Mouse (Mus musculus): Measurements from ENCODE around the gene Rfc2. TPM values are rescaled to one million over a fixed set of nuclear protein-coding genes. Genes with fewer than 3 reads are reported as not detected.

Rfc2 gene
- 184 and 214 TPM in 2 replicates for polyA plus RNA-seq (2015; fragmentation: Nextera tagmentation; extraction: Ambion mirVana)

DNA sequence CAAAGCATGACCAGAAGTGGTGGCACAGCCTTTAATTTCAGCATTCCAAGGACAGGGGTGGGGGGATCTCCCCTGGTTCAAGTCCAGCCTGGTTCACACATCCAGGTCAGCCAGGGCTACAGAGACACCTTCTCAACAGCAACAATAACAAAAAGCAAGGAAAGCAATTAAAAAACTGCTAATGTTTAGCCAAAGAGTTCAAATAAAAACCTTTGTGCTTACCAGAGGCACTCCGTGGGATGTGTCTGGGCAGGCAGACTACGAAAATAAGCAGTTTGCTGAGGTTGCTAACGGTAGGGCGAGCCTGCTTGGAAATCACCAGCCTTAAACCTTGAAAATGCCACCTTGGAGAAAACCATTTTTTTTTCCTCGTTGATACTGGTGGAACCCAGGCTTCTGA is at the start of gene Rfc2:
Gene Rfc2 (plus strand): TSS at position 221 of the 400 bp plus-strand sequence.
- no peak within 1 kb of the TSS for H3K9ac ChIP-seq
- H3K36me3 ChIP-seq: no peaks in the 10 kb centered on the region
- 90% methylated on average over 5 of the region's 5 CpGs for WGBS
- no peak within 1 kb of the TSS for H3K27ac ChIP-seq (replicated peaks)
- no peak within 1 kb of the TSS for H3K4me3 ChIP-seq
- H3K9me3 ChIP-seq: no peaks in the 10 kb centered on the region
- H3K4me2 ChIP-seq: no peak within 1 kb of the TSS
- ATAC-seq (ENCODE audit: low read depth): no peak
- H3K4me1 ChIP-seq (replicated peaks): peaks cover 15% of the 10 kb centered on the region
- no peaks in the 10 kb centered on the region for H3K27me3 ChIP-seq

GRCm38 (mm10) chr5:134531585-134531984 is 49.6 kb upstream of the Rfc2 start:
- Histone ChIP-seq H3K27ac (replicated peaks) (peak overlapping the region; percentile 52), H3K4me1 (replicated peaks) (peaks cover 27% of the 10 kb centered on the region), H3K27me3 (no peaks in the 10 kb centered on the region), H3K9ac (no peak overlapping the region), H3K36me3 (peaks cover 70% of the 10 kb centered on the region), H3K4me3 (no peak overlapping the region), H3K4me2 (no peak overlapping the region), H3K9me3 (no peaks in the 10 kb centered on the region)
- peak; percentile 41 for ATAC-seq (ENCODE audit: low read depth)
- 86% methylated on average over 9 of the region's 9 CpGs for WGBS

DNA sequence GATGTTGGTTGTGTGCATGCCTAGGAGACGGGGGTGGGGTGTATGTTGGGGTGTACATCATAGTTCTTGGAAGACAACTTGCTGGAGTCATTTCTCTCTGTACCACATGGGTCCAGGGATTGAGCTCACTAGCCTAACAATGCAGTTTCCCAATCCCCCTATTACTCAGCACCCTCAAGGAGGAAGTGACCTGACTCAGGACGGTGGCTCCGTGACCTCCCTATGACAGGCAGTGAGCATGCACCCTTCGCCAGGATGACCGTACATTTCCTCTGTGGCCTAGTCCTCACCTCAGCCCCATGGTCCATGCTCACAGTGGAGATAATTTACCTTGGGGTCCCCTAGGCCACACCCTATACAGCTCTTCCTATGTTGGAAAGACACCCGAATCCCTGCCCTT is 48.7 kb upstream of the Rfc2 start:
- H3K9me3 ChIP-seq: no peaks in the 10 kb centered on the region
- peaks cover 27% of the 10 kb centered on the region for H3K4me1 ChIP-seq (replicated peaks)
- no peaks in the 10 kb centered on the region for H3K27me3 ChIP-seq
- no peak overlapping the region for H3K4me2 ChIP-seq
- no peak overlapping the region for H3K9ac ChIP-seq
- peaks cover 73% of the 10 kb centered on the region for H3K36me3 ChIP-seq
- 94% methylated on average over 6 of the region's 6 CpGs for WGBS
- H3K27ac ChIP-seq (replicated peaks): no peak overlapping the region
- no peak overlapping the region for H3K4me3 ChIP-seq
- ATAC-seq (ENCODE audit: low read depth): no peak

DNA sequence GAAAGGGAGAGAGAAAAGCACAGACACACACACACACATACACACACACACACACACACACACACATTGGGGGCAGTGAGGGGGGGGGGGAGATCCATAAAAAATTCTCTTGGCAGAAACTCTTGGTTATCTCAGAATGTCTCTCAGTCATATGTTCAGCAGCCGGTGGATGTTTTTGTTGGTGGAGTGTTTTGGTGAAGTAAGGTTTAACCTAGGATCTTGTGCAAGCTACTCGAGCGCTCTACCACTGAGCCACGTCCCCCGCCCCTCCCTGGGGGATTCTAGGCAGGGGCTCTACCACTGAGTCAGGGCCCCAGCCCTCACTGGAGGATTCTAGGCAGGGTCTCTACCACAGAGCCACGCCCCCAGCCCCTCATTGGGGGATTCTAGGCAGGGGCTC is 45.1 kb upstream of the Rfc2 start:
- H3K9ac ChIP-seq: no peak overlapping the region
- H3K27me3 ChIP-seq: no peaks in the 10 kb centered on the region
- peaks cover 75% of the 10 kb centered on the region for H3K36me3 ChIP-seq
- ATAC-seq (ENCODE audit: low read depth): no peak
- no peak overlapping the region for H3K27ac ChIP-seq (replicated peaks)
- H3K4me1 ChIP-seq (replicated peaks): peaks cover 22% of the 10 kb centered on the region
- H3K9me3 ChIP-seq: no peaks in the 10 kb centered on the region
- no peak overlapping the region for H3K4me2 ChIP-seq
- WGBS: 86% methylated on average over 6 of the region's 6 CpGs
- no peak overlapping the region for H3K4me3 ChIP-seq

DNA sequence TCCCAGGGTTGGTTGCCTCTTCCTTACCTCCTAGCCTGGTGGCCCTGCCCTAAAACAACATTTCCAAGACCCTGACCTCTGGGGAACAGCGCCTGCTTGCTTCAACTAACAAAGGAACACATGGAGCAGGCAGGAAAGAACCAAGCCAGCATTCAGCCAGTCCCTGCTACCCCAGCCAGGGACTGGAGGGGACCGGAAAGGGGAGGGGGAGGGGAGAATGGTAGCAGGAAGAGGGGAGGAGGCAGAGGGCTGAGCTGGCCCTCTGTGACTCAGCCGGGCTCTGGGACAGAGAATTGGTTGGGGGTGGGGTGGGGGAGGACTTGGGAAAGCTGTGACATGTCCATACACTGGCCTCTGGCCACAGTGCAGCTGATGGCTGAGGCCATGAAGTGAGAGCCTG is 41.3 kb upstream of the Rfc2 start:
- no peak overlapping the region for H3K4me2 ChIP-seq
- H3K9ac ChIP-seq: no peak overlapping the region
- H3K27ac ChIP-seq (replicated peaks): peak overlapping the region; percentile 13
- WGBS: 11% methylated on average over 3 of the region's 3 CpGs
- peak; percentile 60; the same call in 1 of the 2 replicates for ATAC-seq (ENCODE audit: low read depth)
- no peaks in the 10 kb centered on the region for H3K27me3 ChIP-seq
- H3K36me3 ChIP-seq: peaks cover 46% of the 10 kb centered on the region
- no peak overlapping the region for H3K4me3 ChIP-seq
- no peaks in the 10 kb centered on the region for H3K9me3 ChIP-seq
- H3K4me1 ChIP-seq (replicated peaks): peaks cover 45% of the 10 kb centered on the region

DNA sequence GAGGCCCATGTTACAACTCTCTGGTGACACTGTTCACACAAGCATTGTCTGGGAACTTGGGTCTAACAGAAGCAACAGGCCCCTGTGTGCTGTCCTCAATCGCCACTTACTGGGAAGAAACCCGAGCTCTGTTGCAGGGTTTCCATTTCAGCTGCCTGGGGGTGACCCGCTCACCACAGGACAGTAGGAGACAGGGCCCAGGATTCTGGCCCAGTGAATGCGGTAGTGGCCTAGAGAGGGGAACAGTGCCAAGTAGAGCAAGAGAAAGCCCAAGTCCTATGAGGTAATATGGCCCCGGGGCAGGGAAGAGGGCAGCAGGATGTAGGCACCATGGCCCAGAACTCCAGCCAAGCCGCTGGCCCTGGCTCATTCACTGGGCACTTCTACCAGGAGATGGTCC is 40.3 kb upstream of the Rfc2 start:
- Histone ChIP-seq H3K9me3 (no peaks in the 10 kb centered on the region), H3K4me3 (no peak overlapping the region), H3K4me2 (no peak overlapping the region), H3K36me3 (peaks cover 43% of the 10 kb centered on the region), H3K9ac (no peak overlapping the region), H3K27me3 (no peaks in the 10 kb centered on the region), H3K27ac (replicated peaks) (0 out of 2 replicates have a peak overlapping the region, but pooled peaks have one; percentile 28), H3K4me1 (replicated peaks) (peaks cover 52% of the 10 kb centered on the region)
- ATAC-seq (ENCODE audit: low read depth): no peak
- 75% methylated on average over 6 of the region's 6 CpGs for WGBS

GRCm38 (mm10) chr5:134541640-134542039 is 39.5 kb upstream of the Rfc2 start:
- Histone ChIP-seq H3K27me3 (no peaks in the 10 kb centered on the region), H3K4me2 (no peak overlapping the region), H3K4me1 (replicated peaks) (peaks cover 60% of the 10 kb centered on the region), H3K9me3 (no peaks in the 10 kb centered on the region), H3K27ac (replicated peaks) (no peak overlapping the region), H3K9ac (no peak overlapping the region; the same call in 1 of the 2 replicates), H3K4me3 (no peak overlapping the region), H3K36me3 (peaks cover 41% of the 10 kb centered on the region)
- 31% methylated on average over 7 of the region's 7 CpGs for WGBS
- ATAC-seq (ENCODE audit: low read depth): no peak

DNA sequence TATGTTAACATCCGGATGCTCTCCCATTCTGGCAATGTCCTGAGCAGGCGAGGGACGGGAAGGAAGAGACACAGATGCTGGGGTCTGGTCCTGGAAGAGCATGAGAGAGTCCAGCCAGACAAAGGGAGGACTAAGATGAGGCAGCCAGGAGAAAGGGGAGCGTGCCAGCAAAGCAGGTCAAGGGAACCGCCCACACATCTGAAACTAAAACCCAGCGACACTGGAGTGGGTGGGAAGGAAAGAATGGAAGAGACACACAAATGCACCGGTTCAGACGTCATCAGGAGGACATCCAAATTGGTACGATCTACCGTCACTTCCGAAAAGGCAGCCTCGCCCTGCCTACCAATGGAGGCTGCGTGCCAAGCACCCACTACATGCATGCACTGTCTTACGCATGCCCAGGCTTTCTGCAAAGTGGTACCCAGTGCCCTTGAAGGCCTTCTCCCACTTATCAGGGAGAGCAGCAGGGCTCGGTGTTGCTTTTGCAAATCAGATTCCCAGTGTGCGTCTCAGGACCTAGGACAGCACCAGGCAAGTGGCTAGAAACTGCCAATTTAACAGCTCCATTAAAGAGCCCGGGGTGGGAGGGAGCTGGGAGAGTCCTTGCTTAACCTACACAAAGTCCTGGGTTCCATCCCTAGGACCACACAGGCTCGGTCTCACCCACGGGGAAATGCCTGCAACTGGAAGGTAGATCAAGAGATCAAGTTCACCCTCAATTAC is 36.5 kb upstream of the Rfc2 start:
- no peak overlapping the region for H3K9ac ChIP-seq
- peaks cover 85% of the 10 kb centered on the region for H3K4me1 ChIP-seq (replicated peaks)

DNA sequence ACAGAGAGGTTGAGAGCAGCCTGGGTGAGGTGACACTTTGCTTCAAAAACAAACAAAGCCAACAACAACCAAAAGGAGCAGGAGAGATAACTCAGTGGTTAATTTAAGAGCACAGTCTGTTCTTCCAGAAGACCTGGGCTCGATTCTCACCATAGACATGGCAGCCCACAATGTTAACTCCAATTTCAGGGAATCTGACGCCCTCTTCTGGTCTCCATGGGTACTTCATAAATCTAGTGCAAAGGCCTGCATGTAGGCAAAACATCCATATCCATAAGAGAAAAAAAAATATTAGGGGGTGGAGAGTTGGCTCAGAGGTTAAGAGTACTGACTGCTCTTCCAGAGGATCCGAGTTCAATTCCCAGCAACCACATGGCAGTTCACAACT is 35.9 kb upstream of the Rfc2 start:
- no peak for ATAC-seq (ENCODE audit: low read depth)
- no peak overlapping the region for H3K27ac ChIP-seq (replicated peaks)
- H3K4me3 ChIP-seq: no peak overlapping the region
- no peaks in the 10 kb centered on the region for H3K27me3 ChIP-seq
- 57% methylated on average over 3 of the region's 3 CpGs for WGBS
- H3K4me2 ChIP-seq: no peak overlapping the region
- H3K36me3 ChIP-seq: peaks cover 19% of the 10 kb centered on the region
- no peaks in the 10 kb centered on the region for H3K9me3 ChIP-seq
- peaks cover 85% of the 10 kb centered on the region for H3K4me1 ChIP-seq (replicated peaks)
- no peak overlapping the region for H3K9ac ChIP-seq

More for the DNA sequence above, 36.5 kb upstream of the Rfc2 start:
- 66% methylated on average over 19 of the region's 19 CpGs for WGBS
- no peaks in the 10 kb centered on the region for H3K9me3 ChIP-seq
- H3K4me3 ChIP-seq: no peak overlapping the region
- ATAC-seq (ENCODE audit: low read depth): no peak
- H3K4me2 ChIP-seq: no peak overlapping the region
- no peaks in the 10 kb centered on the region for H3K27me3 ChIP-seq
- H3K27ac ChIP-seq (replicated peaks): no peak overlapping the region
- peaks cover 19% of the 10 kb centered on the region for H3K36me3 ChIP-seq

GRCm38 (mm10) chr5:134546790-134547189 is 34.4 kb upstream of the Rfc2 start:
- H3K4me3 ChIP-seq: no peak overlapping the region
- no peak overlapping the region for H3K27ac ChIP-seq (replicated peaks)
- H3K4me1 ChIP-seq (replicated peaks): peaks cover 80% of the 10 kb centered on the region

GRCm38 (mm10) chr5:134548306-134548705 is 32.9 kb upstream of the Rfc2 start:
- no peak for ATAC-seq (ENCODE audit: low read depth)
- peak overlapping the region; percentile 95 for H3K4me2 ChIP-seq
- 0 out of 2 replicates have a peak overlapping the region, but pooled peaks have one; percentile 5 for H3K9ac ChIP-seq
- no peak overlapping the region for H3K27ac ChIP-seq (replicated peaks)
- H3K4me1 ChIP-seq (replicated peaks): peaks cover 76% of the 10 kb centered on the region
- WGBS: 51% methylated on average over 5 of the region's 5 CpGs
- no peaks in the 10 kb centered on the region for H3K9me3 ChIP-seq
- H3K36me3 ChIP-seq: peaks cover 14% of the 10 kb centered on the region
- H3K4me3 ChIP-seq: no peak overlapping the region
- no peaks in the 10 kb centered on the region for H3K27me3 ChIP-seq

More at GRCm38 (mm10) chr5:134546790-134547189, 34.4 kb upstream of the Rfc2 start:
- no peak overlapping the region for H3K4me2 ChIP-seq
- H3K27me3 ChIP-seq: no peaks in the 10 kb centered on the region
- no peak for ATAC-seq (ENCODE audit: low read depth)
- H3K36me3 ChIP-seq: peaks cover 14% of the 10 kb centered on the region
- peak overlapping the region; percentile 41; the same call in 1 of the 2 replicates for H3K9ac ChIP-seq
- WGBS: 84% methylated on average over 7 of the region's 7 CpGs
- H3K9me3 ChIP-seq: no peaks in the 10 kb centered on the region

DNA sequence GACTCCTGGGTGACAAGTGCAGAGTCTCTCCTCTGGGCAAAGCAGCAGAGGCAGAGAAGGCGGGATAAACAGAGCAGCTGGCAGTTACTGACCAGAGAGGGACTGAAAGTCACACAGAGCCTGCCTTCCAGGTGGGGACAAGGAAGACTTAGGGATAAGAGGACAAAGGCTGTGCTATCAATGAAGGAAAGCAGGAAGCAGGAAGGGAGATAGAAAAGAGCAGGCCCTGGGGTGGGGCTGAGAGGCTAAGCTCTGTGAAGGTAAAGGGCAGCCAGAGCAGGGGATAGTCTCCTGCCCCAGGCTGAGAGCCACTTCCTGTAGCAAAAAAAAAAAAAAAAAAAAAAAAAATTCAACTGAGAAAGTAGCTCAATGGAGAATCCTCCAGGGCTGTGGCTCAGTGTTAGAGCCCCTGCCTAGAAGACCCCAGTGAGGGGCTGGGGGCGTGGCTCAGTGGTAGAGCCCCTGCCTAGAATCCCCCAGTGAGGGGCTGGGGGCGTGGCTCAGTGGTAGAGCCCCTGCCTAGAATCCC is 31.5 kb upstream of the Rfc2 start:
- no peaks in the 10 kb centered on the region for H3K27me3 ChIP-seq
- 0 out of 2 replicates have a peak overlapping the region, but pooled peaks have one; percentile 98 for H3K9ac ChIP-seq
- H3K27ac ChIP-seq (replicated peaks): no peak overlapping the region
- H3K4me1 ChIP-seq (replicated peaks): peaks cover 71% of the 10 kb centered on the region
- H3K4me3 ChIP-seq: peak overlapping the region; percentile 97
- 90% methylated on average over 3 of the region's 3 CpGs for WGBS
- no peak for ATAC-seq (ENCODE audit: low read depth)
- peak overlapping the region; percentile 95 for H3K4me2 ChIP-seq
- no peaks in the 10 kb centered on the region for H3K9me3 ChIP-seq
- H3K36me3 ChIP-seq: peaks cover 7% of the 10 kb centered on the region
